Mouse (Mus musculus) intestine, embryonic 15.5 days (tissue): ENCODE measurements around the gene Txn2. TPM values are rescaled to one million over a fixed set of nuclear protein-coding genes. Genes with fewer than 3 reads are reported as not detected.
A peak's percentile ranks its signal among the peaks of the same experiment; 100 is the strongest.

Experiments used
- ATAC-seq: fragments of 200-750 bp; cut with Nextera tagmentation; 2 replicates; pipeline ENCODE4 v1.8.0; 2017; ENCODE audit warnings: moderate TSS enrichment, moderate library complexity
- H3K27ac ChIP-seq: fragments of 300-500 bp; sonication (generic); 2 replicates; pipeline ENCODE4 v1.5.1; 2015; ENCODE audit warnings: mild to moderate bottlenecking, inconsistent platforms
- H3K27me3 ChIP-seq: fragments of 300-500 bp; sonication (generic); replicated peaks from 2 replicates; pipeline ENCODE4 v1.6.1; 2015; ENCODE audit warnings: inconsistent platforms
- H3K36me3 ChIP-seq: fragments of 300-500 bp; sonication (generic); 2 replicates; pipeline ENCODE4 v1.6.1; 2015; ENCODE audit warnings: inconsistent platforms
- H3K4me1 ChIP-seq: fragments of 300-500 bp; sonication (generic); replicated peaks from 2 replicates; pipeline ENCODE4 v1.6.1; 2015; ENCODE audit warnings: inconsistent platforms
- H3K4me2 ChIP-seq: fragments of 300-500 bp; sonication (generic); replicated peaks from 2 replicates; pipeline ENCODE4 v1.6.1; 2015; ENCODE audit warnings: mild to moderate bottlenecking, inconsistent platforms
- H3K4me3 ChIP-seq: fragments of 300-500 bp; sonication (generic); replicated peaks from 2 replicates; pipeline ENCODE4 v1.5.1; 2015; ENCODE audit warnings: inconsistent platforms
- H3K9ac ChIP-seq: fragments of 300-500 bp; sonication (generic); 2 replicates; pipeline ENCODE4 v1.6.1; 2015; ENCODE audit warnings: inconsistent platforms
- H3K9me3 ChIP-seq: fragments of 300-500 bp; sonication (generic); 2 replicates; pipeline ENCODE4 v1.6.1; 2016; ENCODE audit warnings: inconsistent platforms
- WGBS: fragments of 180-500 bp; shearing (Covaris S2); methylation state at CpG from one replicate; pipeline ENCODE4 v1.1.7; 2015; 5-methylcytosine and 5-hydroxymethylcytosine counted together
- polyA plus RNA-seq: library from polyadenylated mRNA; unstranded; fragments of >200 nt; fragmentation: Nextera tagmentation; extraction: Ambion mirVana; gene quantifications from 2 replicates; pipeline ENCODE4 v1.2.1, GENCODE M21; 2015

Gene Txn2
- polyA plus RNA-seq, 1 experiment from 2014 or later = 314 TPM

DNA sequence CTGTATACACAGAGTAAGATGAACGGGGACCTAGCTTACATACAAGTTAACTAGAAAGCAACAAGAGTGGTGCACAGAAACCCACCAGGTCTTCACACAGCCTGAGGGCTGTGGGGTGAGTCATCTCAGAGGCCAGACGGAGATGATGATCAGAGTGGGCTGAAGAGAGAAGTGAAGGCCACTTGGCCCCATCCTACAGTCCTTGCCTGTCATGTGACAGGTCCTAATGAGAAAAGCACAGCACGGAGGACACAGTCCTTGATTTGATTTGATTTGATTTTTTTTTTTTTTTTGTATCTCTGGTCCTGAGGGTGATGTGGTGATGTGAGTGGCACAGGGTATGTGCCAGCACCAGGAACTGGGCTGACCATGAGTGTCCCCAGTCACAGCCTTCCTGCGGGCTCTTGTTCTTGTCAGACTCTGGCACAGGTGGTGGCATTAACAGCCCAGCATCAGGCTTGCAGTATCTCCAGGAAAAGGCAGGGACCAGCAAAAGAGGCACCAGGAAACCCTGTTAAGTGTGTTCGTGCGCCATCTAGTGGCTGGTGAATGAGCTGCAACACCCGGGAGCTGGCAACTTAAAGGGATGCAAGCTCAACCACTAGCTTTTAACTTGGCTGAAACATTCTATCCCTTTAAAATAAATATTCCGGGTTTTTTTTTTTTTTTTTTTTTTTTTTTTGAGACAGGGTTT is 11.8 kb downstream of the Txn2 start:
- Histone ChIP-seq H3K36me3 (peaks cover 25% of the 10 kb centered on the region), H3K4me1 (peaks cover 8% of the 10 kb centered on the region), H3K9ac (no peak overlapping the region), H3K4me2 (no peak overlapping the region), H3K27me3 (no peaks in the 10 kb centered on the region), H3K4me3 (no peak overlapping the region), H3K9me3 (no peaks in the 10 kb centered on the region), H3K27ac (no peak overlapping the region)
- WGBS = 35% methylated on average over 8 of the region's 8 CpGs
- ATAC-seq = peak; percentile 26; the same call in 1 of the 2 replicates

DNA sequence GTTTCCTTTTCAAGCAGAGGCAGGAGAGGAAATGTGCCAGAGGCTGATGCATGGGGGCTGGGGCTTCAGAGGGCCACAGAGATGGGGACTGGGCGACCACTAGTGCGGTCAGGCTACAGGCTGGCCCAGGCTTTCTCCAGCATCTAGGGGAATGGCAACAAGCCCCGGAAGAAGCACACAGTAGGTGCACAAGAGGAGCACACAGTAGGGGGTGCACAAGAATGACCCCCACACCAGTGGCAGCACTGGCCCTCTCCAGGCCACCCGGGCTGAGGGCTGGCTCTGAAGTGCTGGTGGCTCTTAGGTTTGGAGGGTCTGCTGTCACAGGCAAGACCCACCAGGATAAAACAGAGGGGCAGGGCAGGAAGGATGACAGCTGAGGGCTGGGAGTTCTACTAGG is 13.5 kb downstream of the Txn2 start:
- no peak for ATAC-seq
- no peak overlapping the region for H3K27ac ChIP-seq
- WGBS = 92% methylated on average over 4 of the region's 4 CpGs
- no peak overlapping the region for H3K4me3 ChIP-seq
- no peak overlapping the region for H3K9ac ChIP-seq
- no peaks in the 10 kb centered on the region for H3K27me3 ChIP-seq
- peaks cover 15% of the 10 kb centered on the region for H3K4me1 ChIP-seq
- H3K4me2 ChIP-seq = no peak overlapping the region
- peaks cover 20% of the 10 kb centered on the region for H3K36me3 ChIP-seq
- no peaks in the 10 kb centered on the region for H3K9me3 ChIP-seq

DNA sequence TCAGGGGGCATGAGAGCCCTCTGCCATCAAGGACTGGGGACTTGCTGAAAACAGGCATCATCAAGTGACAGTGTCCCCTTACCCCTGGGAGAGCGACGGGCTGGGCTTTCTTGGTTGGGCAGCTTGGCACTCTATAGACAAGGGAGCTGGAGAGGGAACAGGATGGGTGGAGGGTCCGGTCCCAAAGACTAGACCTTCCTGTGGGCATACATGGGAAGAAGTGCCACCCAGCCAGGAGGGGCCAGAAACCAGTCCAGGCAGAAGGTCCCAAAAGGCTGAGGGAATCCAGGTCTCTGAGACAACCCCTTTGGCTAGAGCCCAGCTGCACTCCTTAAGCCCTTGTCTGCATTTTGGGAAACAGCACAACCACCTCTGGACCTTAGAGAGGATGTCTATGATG is 14.3 kb downstream of the Txn2 start:
- no peak overlapping the region for H3K27ac ChIP-seq
- H3K36me3 ChIP-seq = peaks cover 20% of the 10 kb centered on the region
- H3K27me3 ChIP-seq = no peaks in the 10 kb centered on the region
- 94% methylated on average over 3 of the region's 3 CpGs for WGBS
- no peaks in the 10 kb centered on the region for H3K9me3 ChIP-seq
- no peak for ATAC-seq
- peaks cover 12% of the 10 kb centered on the region for H3K4me1 ChIP-seq
- no peak overlapping the region for H3K4me3 ChIP-seq
- no peak overlapping the region for H3K4me2 ChIP-seq
- H3K9ac ChIP-seq = no peak overlapping the region

- 75% methylated on average over 8 of the region's 8 CpGs for WGBS
- Histone ChIP-seq H3K4me3 (no peak overlapping the region), H3K9me3 (no peaks in the 10 kb centered on the region), H3K36me3 (peaks cover 20% of the 10 kb centered on the region), H3K27me3 (no peaks in the 10 kb centered on the region), H3K9ac (no peak overlapping the region), H3K27ac (no peak overlapping the region), H3K4me2 (no peak overlapping the region), H3K4me1 (peaks cover 12% of the 10 kb centered on the region)
- no peak for ATAC-seq
Measured at GRCm38 (mm10) chr15:77913054-77913453, 15.8 kb downstream of the Txn2 start.

DNA sequence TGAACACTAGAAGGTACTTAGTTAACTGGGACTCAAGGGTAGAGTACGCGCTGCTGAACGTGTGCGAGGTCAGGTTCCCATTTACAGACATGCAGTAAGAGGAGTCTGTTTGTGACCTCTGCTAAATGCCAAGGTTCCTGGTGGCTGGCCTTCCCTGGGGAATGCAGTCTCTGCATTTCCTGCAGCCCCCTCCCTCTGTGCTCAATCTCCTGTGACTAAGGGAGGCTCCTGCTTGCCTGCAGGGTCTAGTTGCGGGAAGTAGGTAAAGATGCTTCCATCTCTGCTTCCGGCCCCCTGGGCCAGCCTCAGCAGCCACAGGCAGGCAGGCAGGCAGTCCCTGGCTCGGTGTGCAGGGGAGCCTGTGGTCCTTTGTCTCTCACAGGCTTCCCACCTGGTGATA is 16.2 kb downstream of the Txn2 start:
- Histone ChIP-seq H3K4me1 (peaks cover 12% of the 10 kb centered on the region), H3K4me3 (no peak overlapping the region), H3K27me3 (no peaks in the 10 kb centered on the region), H3K36me3 (peaks cover 20% of the 10 kb centered on the region), H3K27ac (no peak overlapping the region), H3K9ac (no peak overlapping the region), H3K9me3 (no peaks in the 10 kb centered on the region), H3K4me2 (no peak overlapping the region)
- ATAC-seq = no peak
- WGBS = 57% methylated on average over 7 of the region's 7 CpGs

DNA sequence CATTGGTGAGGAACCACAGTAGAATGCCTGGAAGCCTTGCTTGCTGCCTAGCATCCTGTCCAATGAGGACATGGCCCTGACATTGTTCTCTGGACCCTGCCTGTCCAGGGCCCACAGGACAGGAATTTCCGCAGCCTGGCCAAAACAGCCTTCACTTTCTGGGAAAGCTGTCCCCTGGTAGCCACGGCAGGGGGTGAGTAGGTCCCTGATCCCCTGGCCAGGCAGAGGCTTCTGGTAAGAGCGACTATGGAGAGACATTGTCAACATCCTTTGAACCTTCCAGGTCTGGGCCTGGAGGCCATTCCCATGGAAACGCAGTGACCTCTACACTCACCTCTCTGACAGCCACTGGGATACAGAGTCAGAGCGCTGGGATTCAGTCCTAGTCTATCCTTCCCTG is 16.8 kb downstream of the Txn2 start:
- peaks cover 20% of the 10 kb centered on the region for H3K36me3 ChIP-seq
- ATAC-seq = no peak
- peaks cover 12% of the 10 kb centered on the region for H3K4me1 ChIP-seq
- 54% methylated on average over 5 of the region's 5 CpGs for WGBS
- H3K4me3 ChIP-seq = no peak overlapping the region
- no peak overlapping the region for H3K4me2 ChIP-seq
- H3K27me3 ChIP-seq = no peaks in the 10 kb centered on the region
- H3K27ac ChIP-seq = no peak overlapping the region
- no peak overlapping the region for H3K9ac ChIP-seq
- H3K9me3 ChIP-seq = no peaks in the 10 kb centered on the region

DNA sequence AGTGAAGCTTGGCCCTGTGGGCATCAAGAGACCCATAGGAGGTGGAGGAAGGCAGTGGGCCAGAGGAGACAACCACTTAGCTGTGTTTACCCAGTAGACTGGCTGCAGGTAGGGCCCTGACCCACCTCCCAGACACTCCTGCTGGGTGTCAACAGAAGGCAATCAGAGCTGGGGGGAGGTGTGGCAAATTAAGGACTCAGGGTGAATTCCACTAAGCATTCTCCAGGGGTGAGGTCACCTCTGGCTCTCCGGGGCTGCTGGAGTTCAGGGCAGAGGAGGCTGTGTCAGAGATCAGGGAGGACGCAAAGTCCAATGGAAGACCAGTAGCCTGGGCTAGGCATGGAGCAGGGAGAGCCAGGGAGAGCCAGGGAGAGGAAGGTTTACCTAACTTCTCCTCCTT is 17.7 kb downstream of the Txn2 start:
- H3K27me3 ChIP-seq = no peaks in the 10 kb centered on the region
- no peaks in the 10 kb centered on the region for H3K9me3 ChIP-seq
- H3K27ac ChIP-seq = no peak overlapping the region
- peaks cover 17% of the 10 kb centered on the region for H3K36me3 ChIP-seq
- no peak overlapping the region for H3K9ac ChIP-seq
- peaks cover 12% of the 10 kb centered on the region for H3K4me1 ChIP-seq
- H3K4me2 ChIP-seq = no peak overlapping the region
- 33% methylated on average over 2 of the region's 2 CpGs for WGBS
- H3K4me3 ChIP-seq = no peak overlapping the region
- ATAC-seq = peak; percentile 73

DNA sequence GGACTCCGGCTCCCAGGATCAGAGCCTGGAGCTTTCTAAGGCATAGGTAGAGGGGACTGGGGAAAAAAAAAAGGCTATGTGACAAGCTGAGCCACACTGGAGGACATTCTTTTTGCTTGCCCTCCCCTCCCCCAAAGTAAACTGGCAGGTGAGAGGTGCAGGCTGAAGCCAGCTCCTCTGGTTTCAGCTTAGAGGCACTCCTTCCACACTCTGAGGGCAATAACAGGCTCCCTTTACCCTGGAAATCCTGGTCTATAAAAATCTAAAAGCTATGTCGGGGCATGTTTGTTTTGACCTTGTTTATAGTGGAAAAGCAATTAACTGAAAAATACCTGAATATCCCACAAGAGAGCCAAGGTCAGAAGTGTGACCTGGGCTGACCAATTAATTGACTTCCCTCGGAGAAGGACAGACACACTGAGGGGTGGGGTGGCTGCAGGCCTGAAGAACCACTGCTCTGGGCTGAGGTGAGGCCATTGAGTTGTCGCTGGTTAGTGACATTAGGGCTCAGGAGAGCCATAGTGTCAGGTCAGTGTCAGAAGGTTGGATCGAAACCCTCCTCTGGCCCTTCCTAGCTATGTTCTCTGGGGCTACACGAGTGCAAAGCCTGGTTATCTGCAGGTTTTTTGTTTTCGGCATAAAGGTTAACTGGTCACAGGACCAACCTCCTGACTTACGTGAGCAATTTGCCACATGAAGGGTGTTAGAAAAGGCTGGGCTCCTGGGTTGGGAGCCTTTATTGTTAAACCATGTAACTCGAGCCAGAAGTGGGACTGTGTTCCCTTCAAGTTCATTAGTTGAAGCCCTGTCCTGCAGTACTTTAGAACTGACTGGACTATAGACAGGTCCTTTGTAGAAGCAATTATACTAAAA is 20.9 kb downstream of the Txn2 start:
- H3K4me1 ChIP-seq = peaks cover 31% of the 10 kb centered on the region
- H3K36me3 ChIP-seq = no peaks in the 10 kb centered on the region
- H3K9me3 ChIP-seq = no peaks in the 10 kb centered on the region
- no peak overlapping the region for H3K4me2 ChIP-seq
- H3K9ac ChIP-seq = no peak overlapping the region
- 0 out of 2 replicates have a peak, but pooled peaks have one; percentile 30 for ATAC-seq
- no peaks in the 10 kb centered on the region for H3K27me3 ChIP-seq
- no peak overlapping the region for H3K4me3 ChIP-seq
- 44% methylated on average over 9 of the region's 9 CpGs for WGBS
- H3K27ac ChIP-seq = peak overlapping the region; percentile 34; the same call in 1 of the 2 replicates

GRCm38 (mm10) chr15:77906545-77906944 is 22.3 kb downstream of the Txn2 start:
- Histone ChIP-seq H3K4me2 (no peak overlapping the region), H3K27ac (0 out of 2 replicates have a peak overlapping the region, but pooled peaks have one; percentile 87), H3K27me3 (no peaks in the 10 kb centered on the region), H3K9me3 (no peaks in the 10 kb centered on the region), H3K9ac (no peak overlapping the region), H3K4me3 (no peak overlapping the region), H3K4me1 (peaks cover 27% of the 10 kb centered on the region), H3K36me3 (no peaks in the 10 kb centered on the region)
- ATAC-seq = no peak
- WGBS = 62% methylated on average over 10 of the region's 10 CpGs

GRCm38 (mm10) chr15:77906081-77906480 is 22.7 kb downstream of the Txn2 start:
- no peaks in the 10 kb centered on the region for H3K9me3 ChIP-seq
- peaks cover 25% of the 10 kb centered on the region for H3K4me1 ChIP-seq
- no peak for ATAC-seq
- H3K27me3 ChIP-seq = no peaks in the 10 kb centered on the region
- no peaks in the 10 kb centered on the region for H3K36me3 ChIP-seq
- H3K4me3 ChIP-seq = no peak overlapping the region
- H3K4me2 ChIP-seq = peak overlapping the region; percentile 69; the same call in 1 of the 2 replicates
- peak overlapping the region; percentile 87; the same call in 1 of the 2 replicates for H3K27ac ChIP-seq
- WGBS = 76% methylated on average over 8 of the region's 8 CpGs
- no peak overlapping the region for H3K9ac ChIP-seq

DNA sequence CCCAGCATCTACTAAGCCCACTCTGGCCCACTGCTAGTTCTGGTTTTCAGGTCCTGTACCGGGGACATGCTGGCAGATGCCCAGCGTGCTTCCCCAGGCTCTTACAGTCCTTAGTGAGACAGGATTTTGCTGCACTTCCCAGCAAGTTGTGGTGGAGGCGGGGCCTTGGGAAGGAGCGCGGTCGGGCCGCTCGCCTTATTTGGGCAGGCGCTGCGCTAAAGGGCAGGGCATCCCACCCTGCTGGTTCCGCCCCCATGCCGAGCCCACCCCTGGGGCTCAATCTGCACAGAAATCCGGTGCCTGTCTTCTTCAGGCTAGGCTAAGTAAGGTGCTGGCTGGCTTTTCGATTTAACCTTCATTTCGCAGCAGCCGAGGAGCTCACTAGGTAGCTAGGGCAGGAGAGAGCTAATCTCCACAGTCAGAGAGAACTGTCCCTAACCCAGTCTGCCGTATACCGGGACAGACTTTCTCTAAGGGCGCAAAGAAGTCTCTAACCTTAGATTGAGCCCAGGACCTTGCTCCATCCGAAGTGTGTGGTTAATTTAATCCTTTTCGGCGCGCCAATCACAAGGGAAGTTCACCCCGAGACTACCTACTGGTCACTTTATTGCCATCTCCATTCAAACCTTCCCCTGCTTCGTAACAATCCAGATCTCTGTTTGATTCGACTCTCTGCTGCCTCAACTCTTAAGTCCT is 23.4 kb downstream of the Txn2 start:
- WGBS = 9% methylated on average over 26 of the region's 26 CpGs
- Histone ChIP-seq H3K4me1 (peaks cover 20% of the 10 kb centered on the region), H3K9ac (peak overlapping the region; percentile 42)

GRCm38 (mm10) chr15:77904363-77904892 is 24.4 kb downstream of the Txn2 start:
- Histone ChIP-seq H3K27ac (peak overlapping the region; percentile 87), H3K27me3 (no peaks in the 10 kb centered on the region), H3K4me2 (peak overlapping the region; percentile 69; the same call in 1 of the 2 replicates), H3K36me3 (no peaks in the 10 kb centered on the region), H3K9ac (no peak overlapping the region), H3K4me3 (no peak overlapping the region), H3K9me3 (no peaks in the 10 kb centered on the region), H3K4me1 (peaks cover 20% of the 10 kb centered on the region)
- WGBS = 22% methylated on average over 12 of the region's 12 CpGs
- ATAC-seq = no peak

More for the DNA sequence above, 23.4 kb downstream of the Txn2 start:
- Histone ChIP-seq H3K27ac (peak overlapping the region; percentile 87), H3K4me3 (peak overlapping the region; percentile 28), H3K4me2 (peak overlapping the region; percentile 69), H3K27me3 (no peaks in the 10 kb centered on the region), H3K9me3 (no peaks in the 10 kb centered on the region), H3K36me3 (no peaks in the 10 kb centered on the region)
- peak; percentile 87 for ATAC-seq
